Mouse (Mus musculus): ENCODE measurements around the gene Naip2.
"Not testable (repeated sequence)": the region's sequence is repeated elsewhere in the genome, so short reads cannot be mapped to it uniquely, and the experiment has no call there.

- TF ChIP-seq CTCF, POLR2A (IDR thresholded peaks at IDR 0.05; ENCODE audit: extremely low read depth, insufficient read depth, low read length): not testable (repeated sequence)
Measured at GRCm38 (mm10) chr13:100166378-100166777, 35.5 kb downstream of the Naip2 start.

Measured in cortical plate, adult 2 months (tissue).